Mouse (Mus musculus): Measurements from ENCODE around the gene Asprv1. TPM values are rescaled to one million over a fixed set of nuclear protein-coding genes. Genes with fewer than 3 reads are reported as not detected.

Gene Asprv1
- 7.6 and 19.6 TPM in 2 replicates for polyA plus RNA-seq (2011; ENCODE audit: insufficient read depth, insufficient read length, low replicate concordance, missing spikeins)

DNA sequence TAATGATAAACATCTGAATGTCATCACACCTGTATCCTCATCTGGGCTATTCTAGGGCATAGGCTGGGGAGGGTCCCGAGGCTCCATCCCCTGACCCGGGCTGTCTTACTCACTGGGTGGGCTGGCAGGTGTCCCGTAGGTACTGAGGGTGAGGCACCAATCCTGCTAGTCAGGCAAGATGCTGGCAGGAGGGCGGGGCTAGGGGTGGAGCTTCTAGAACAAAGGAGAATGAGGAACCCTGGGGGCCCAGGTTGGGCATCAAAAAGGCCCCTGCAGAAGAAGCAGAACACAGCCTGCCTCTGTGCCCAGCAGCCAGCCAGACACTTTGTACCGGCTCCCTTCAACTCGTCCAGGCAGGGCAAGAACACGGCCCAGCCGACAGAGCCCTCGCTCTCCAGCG lies at the start of gene Asprv1:
Gene Asprv1 (plus strand): TSS at position 219 of the 400 bp plus-strand sequence.
- TF ChIP-seq CTCF (IDR thresholded peaks at IDR 0.05; ENCODE audit: control insufficient read depth, insufficient read depth, low read length): no peak
- 0 out of 2 replicates have a peak, but pooled peaks have one; percentile 27 for TF ChIP-seq POLR2A (IDR thresholded peaks at IDR 0.05; ENCODE audit: borderline replicate concordance, control insufficient read depth, low read depth, low read length)
- WGBS: 62% methylated on average over 10 of the region's 10 CpGs

GRCm38 (mm10) chr6:86578396-86578795 lies 49.6 kb upstream of the Asprv1 start:
- WGBS: 76% methylated on average over 2 of the region's 2 CpGs
- peaks cover 2% of the 10 kb centered on the region; the same call in 1 of the 2 replicates for H3K4me1 ChIP-seq (ENCODE audit: control insufficient read depth, insufficient read depth, low read length)
- H3K4me3 ChIP-seq (replicated peaks; ENCODE audit: control insufficient read depth, low read depth, low read length): no peak overlapping the region
- no peak overlapping the region for H3K27ac ChIP-seq (ENCODE audit: control insufficient read depth, insufficient read depth, low read depth, low read length, poor library complexity)
- TF ChIP-seq CTCF (IDR thresholded peaks at IDR 0.05; ENCODE audit: control insufficient read depth, insufficient read depth, low read length): no peak
- no peak for TF ChIP-seq POLR2A (IDR thresholded peaks at IDR 0.05; ENCODE audit: borderline replicate concordance, control insufficient read depth, low read depth, low read length)

More for the DNA sequence above, at the start of gene Asprv1:
- Histone ChIP-seq H3K4me3 (replicated peaks; ENCODE audit: control insufficient read depth, low read depth, low read length) (peak within 1 kb of the TSS; percentile 42), H3K4me1 (ENCODE audit: control insufficient read depth, insufficient read depth, low read length) (no peaks in the 10 kb centered on the region; the same call in 1 of the 2 replicates), H3K27ac (ENCODE audit: control insufficient read depth, insufficient read depth, low read depth, low read length, poor library complexity) (no peak within 1 kb of the TSS; the same call in 1 of the 2 replicates)

GRCm38 (mm10) chr6:86579066-86579784 lies 48.7 kb upstream of the Asprv1 start:
- Histone ChIP-seq H3K27ac (ENCODE audit: control insufficient read depth, insufficient read depth, low read depth, low read length, poor library complexity) (no peak overlapping the region; the same call in 1 of the 2 replicates), H3K4me3 (replicated peaks; ENCODE audit: control insufficient read depth, low read depth, low read length) (no peak overlapping the region), H3K4me1 (ENCODE audit: control insufficient read depth, insufficient read depth, low read length) (peaks cover 2% of the 10 kb centered on the region; the same call in 1 of the 2 replicates)
- 38% methylated on average over 2 of the region's 2 CpGs for WGBS
- TF ChIP-seq POLR2A (IDR thresholded peaks at IDR 0.05; ENCODE audit: borderline replicate concordance, control insufficient read depth, low read depth, low read length) (no peak), CTCF (IDR thresholded peaks at IDR 0.05; ENCODE audit: control insufficient read depth, insufficient read depth, low read length) (no peak)

DNA sequence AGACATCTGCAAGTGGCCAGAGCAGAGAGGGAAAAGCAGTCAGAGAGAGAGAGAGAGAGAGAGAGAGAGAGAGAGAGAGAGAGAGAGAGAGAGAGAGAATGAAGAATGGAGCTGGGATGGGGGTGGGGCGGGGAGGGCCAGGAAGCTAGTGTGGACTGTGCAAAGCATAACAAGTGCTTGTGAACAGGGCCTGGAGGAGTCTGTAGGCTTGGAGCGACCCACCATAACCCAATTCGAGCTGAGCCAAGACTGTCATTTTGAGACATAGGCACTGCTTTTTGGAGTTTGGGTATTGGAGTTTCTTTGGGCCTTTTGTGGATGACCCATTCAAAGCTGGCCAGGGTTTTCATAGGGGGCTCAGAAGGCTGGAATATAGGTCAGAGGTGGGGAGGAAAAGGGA lies 48.0 kb upstream of the Asprv1 start:
- no peak for TF ChIP-seq CTCF (IDR thresholded peaks at IDR 0.05; ENCODE audit: control insufficient read depth, insufficient read depth, low read length)
- no peak for TF ChIP-seq POLR2A (IDR thresholded peaks at IDR 0.05; ENCODE audit: borderline replicate concordance, control insufficient read depth, low read depth, low read length)
- H3K4me1 ChIP-seq (ENCODE audit: control insufficient read depth, insufficient read depth, low read length): peaks cover 4% of the 10 kb centered on the region; the same call in 1 of the 2 replicates
- 72% methylated on average over 3 of the region's 3 CpGs for WGBS
- no peak overlapping the region; the same call in 1 of the 2 replicates for H3K27ac ChIP-seq (ENCODE audit: control insufficient read depth, insufficient read depth, low read depth, low read length, poor library complexity)
- H3K4me3 ChIP-seq (replicated peaks; ENCODE audit: control insufficient read depth, low read depth, low read length): no peak overlapping the region

- no peak overlapping the region for H3K4me3 ChIP-seq (replicated peaks; ENCODE audit: control insufficient read depth, low read depth, low read length)
- WGBS: 88% methylated on average over 3 of the region's 3 CpGs
- TF ChIP-seq CTCF (IDR thresholded peaks at IDR 0.05; ENCODE audit: control insufficient read depth, insufficient read depth, low read length) (no peak), POLR2A (IDR thresholded peaks at IDR 0.05; ENCODE audit: borderline replicate concordance, control insufficient read depth, low read depth, low read length) (no peak)
- no peak overlapping the region for H3K27ac ChIP-seq (ENCODE audit: control insufficient read depth, insufficient read depth, low read depth, low read length, poor library complexity)
- H3K4me1 ChIP-seq (ENCODE audit: control insufficient read depth, insufficient read depth, low read length): peaks cover 5% of the 10 kb centered on the region; the same call in 1 of the 2 replicates
These were observed 44.8 kb upstream of the Asprv1 start for GRCm38 (mm10) chr6:86583141-86583540.

DNA sequence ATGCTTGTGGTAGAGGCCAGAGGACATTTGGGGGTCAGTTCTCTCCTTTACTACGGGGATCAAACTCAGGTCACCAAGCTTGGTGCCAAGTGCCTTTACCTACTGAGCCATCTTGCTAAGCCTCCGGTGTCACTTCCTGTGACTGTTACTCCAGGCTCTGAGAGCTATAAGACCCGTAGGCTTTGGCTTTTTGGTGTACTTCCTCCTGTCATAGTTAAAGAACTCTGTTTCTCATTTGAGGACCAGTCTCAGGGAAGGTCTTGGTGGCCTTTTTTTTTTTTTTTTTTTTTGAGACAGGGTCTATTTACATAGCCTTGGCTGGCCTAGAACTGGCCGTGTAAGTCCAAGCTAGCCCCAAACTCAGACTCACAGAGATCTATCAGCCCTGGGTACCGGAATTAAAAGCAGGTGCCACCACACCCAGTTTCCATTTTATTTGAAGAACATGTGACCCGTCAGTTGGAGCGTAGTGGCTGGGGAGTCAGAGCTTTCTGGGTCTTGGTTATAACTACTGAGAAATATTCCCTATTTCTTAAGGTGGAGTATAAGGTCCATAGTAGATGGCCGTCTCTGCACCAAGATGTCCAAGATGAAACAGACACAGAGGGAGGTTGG lies 44.3 kb upstream of the Asprv1 start:
- Histone ChIP-seq H3K4me3 (replicated peaks; ENCODE audit: control insufficient read depth, low read depth, low read length) (no peak overlapping the region), H3K4me1 (ENCODE audit: control insufficient read depth, insufficient read depth, low read length) (peaks cover 5% of the 10 kb centered on the region; the same call in 1 of the 2 replicates), H3K27ac (ENCODE audit: control insufficient read depth, insufficient read depth, low read depth, low read length, poor library complexity) (no peak overlapping the region)
- TF ChIP-seq POLR2A (IDR thresholded peaks at IDR 0.05; ENCODE audit: borderline replicate concordance, control insufficient read depth, low read depth, low read length) (no peak), CTCF (IDR thresholded peaks at IDR 0.05; ENCODE audit: control insufficient read depth, insufficient read depth, low read length) (no peak)
- 35% methylated on average over 8 of the region's 8 CpGs for WGBS

DNA sequence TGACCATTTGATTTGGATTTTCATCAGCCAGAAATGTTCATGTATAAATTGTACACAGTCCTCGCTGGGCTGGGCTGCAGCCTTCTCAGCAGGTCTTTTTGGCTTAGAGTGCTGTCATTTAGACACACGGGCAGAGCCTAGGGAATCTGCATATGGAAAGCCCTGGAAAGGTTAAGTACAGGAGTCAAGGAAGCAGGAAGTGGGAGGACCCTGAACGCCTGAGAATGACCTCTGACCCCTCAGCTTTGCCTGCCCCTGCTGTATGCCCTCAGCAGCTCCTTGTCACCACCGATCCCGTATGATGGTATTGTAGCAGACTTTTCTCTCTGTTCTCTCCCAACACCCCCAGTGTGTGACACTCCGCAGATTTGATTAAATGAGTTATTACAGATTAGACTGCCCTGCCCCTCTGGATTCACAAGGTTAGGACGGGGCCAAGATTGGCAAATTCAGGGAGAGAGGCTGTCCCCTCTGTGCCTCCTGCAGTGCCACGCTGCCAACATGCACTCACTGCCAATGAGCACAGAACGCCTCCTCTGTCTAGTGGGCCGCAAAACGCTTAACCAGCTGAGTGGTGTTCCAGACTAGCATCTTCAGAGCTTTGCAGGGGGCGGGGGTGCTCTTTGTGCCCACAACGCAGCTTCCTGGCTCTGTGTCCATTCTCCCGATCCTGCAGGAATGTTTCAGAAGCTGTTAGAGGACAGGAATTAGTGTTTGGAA lies 43.5 kb upstream of the Asprv1 start:
- peak overlapping the region; percentile 6 for H3K4me3 ChIP-seq (replicated peaks; ENCODE audit: control insufficient read depth, low read depth, low read length)
- 26% methylated on average over 14 of the region's 14 CpGs for WGBS
- TF ChIP-seq CTCF (IDR thresholded peaks at IDR 0.05; ENCODE audit: control insufficient read depth, insufficient read depth, low read length) (no peak), POLR2A (IDR thresholded peaks at IDR 0.05; ENCODE audit: borderline replicate concordance, control insufficient read depth, low read depth, low read length) (no peak)
- H3K27ac ChIP-seq (ENCODE audit: control insufficient read depth, insufficient read depth, low read depth, low read length, poor library complexity): peak overlapping the region; percentile 52
- peaks cover 5% of the 10 kb centered on the region; the same call in 1 of the 2 replicates for H3K4me1 ChIP-seq (ENCODE audit: control insufficient read depth, insufficient read depth, low read length)

Data from bone marrow, adult 2 months (tissue).